Mouse (Mus musculus) MEL (cell line): ENCODE results near the gene Hira. TPM values are rescaled to one million over a fixed set of nuclear protein-coding genes. Genes with fewer than 3 reads are reported as not detected.

Source experiments
- DNase-seq: peaks from one replicate; pipeline ENCODE4 v3.0.0; 2011; ENCODE audit warnings: low read depth, low spot score
- H3K27ac ChIP-seq: 2 replicates; pipeline ENCODE4 v1.5.1; 2012; ENCODE audit warnings: low read depth, mild to moderate bottlenecking, control low read depth, low read length, moderate library complexity; ENCODE audit not compliant: control insufficient read depth
- H3K27me3 ChIP-seq, 2 experiments: fragments of 150-350 bp in 1 of 2; sonication (generic) in 1 of 2; 2 replicates each; pipeline ENCODE4 v1.6.1; 2012; ENCODE audit warnings: low read length in 2 of 2, mild to moderate bottlenecking in 2 of 2, improper control_type of control experiment in 1 of 2, moderate library complexity in 1 of 2; ENCODE audit not compliant: insufficient read depth in 2 of 2, control insufficient read depth in 1 of 2
- H3K36me3 ChIP-seq, 2 experiments: 2 replicates each; pipeline ENCODE4 v1.6.1; 2012 to 2014; ENCODE audit warnings: low read length in 2 of 2, improper control_type of control experiment in 1 of 2, inconsistent platforms in 1 of 2, mild to moderate bottlenecking in 1 of 2; ENCODE audit not compliant: insufficient read depth in 2 of 2, control insufficient read depth in 1 of 2
- H3K4me1 ChIP-seq, 2 experiments: fragments of 150-350 bp in 1 of 2; sonication (generic) in 1 of 2; 2 replicates each; pipeline ENCODE4 v1.6.1; 2012; ENCODE audit warnings: low read length in 2 of 2, improper control_type of control experiment in 1 of 2, mild to moderate bottlenecking in 1 of 2; ENCODE audit not compliant: insufficient read depth in 2 of 2, control insufficient read depth in 1 of 2
- H3K4me3 ChIP-seq, 2 experiments: fragments of 150-350 bp in 1 of 2; sonication (generic) in 1 of 2; 2 replicates each; pipeline ENCODE4 v1.5.1; 2012; ENCODE audit warnings: low read depth in 2 of 2, low read length in 2 of 2, mild to moderate bottlenecking in 2 of 2, moderate library complexity in 2 of 2, control low read depth in 1 of 2, improper control_type of control experiment in 1 of 2; ENCODE audit not compliant: control insufficient read depth in 1 of 2, insufficient read depth in 1 of 2
- H3K79me2 ChIP-seq: 2 replicates; pipeline ENCODE4 v1.6.1; 2012; ENCODE audit warnings: mild to moderate bottlenecking, low read length, moderate library complexity; ENCODE audit not compliant: control insufficient read depth, poor library complexity, insufficient read depth
- H3K9ac ChIP-seq: 2 replicates; pipeline ENCODE4 v1.6.1; 2012; ENCODE audit warnings: low read depth, mild to moderate bottlenecking, control low read depth, low read length, moderate library complexity; ENCODE audit not compliant: control insufficient read depth, poor library complexity, severe bottlenecking
- H3K9me3 ChIP-seq: fragments of 150-350 bp; sonication (generic); replicated peaks from 2 replicates; pipeline ENCODE4 v1.6.1; 2012; ENCODE audit warnings: mild to moderate bottlenecking, low read length, improper control_type of control experiment, moderate library complexity; ENCODE audit not compliant: insufficient read depth
- CTCF ChIP-seq, 3 experiments: IDR thresholded peaks in 2 of 3; conservative IDR thresholded peaks in 1 of 3; 2 replicates each; pipeline ENCODE4 v1.5.1; 2011 to 2012; ENCODE audit warnings: low read length in 3 of 3, low read depth in 2 of 3, mild to moderate bottlenecking in 2 of 3, improper control_type of control experiment in 1 of 3, inconsistent platforms in 1 of 3, mixed read lengths in 1 of 3, moderate library complexity in 1 of 3; ENCODE audit not compliant: control insufficient read depth in 1 of 3, insufficient read depth in 1 of 3, poor library complexity in 1 of 3, severe bottlenecking in 1 of 3
- ELF1 ChIP-seq: IDR thresholded peaks from 2 replicates; pipeline ENCODE4 v1.6.1; 2014; ENCODE audit warnings: low read depth, mild to moderate bottlenecking, inconsistent platforms, low read length, improper control_type of control experiment, moderate library complexity
- ETS1 ChIP-seq: IDR thresholded peaks from 2 replicates; pipeline ENCODE4 v1.6.1; 2012; ENCODE audit warnings: low read depth, mild to moderate bottlenecking, inconsistent platforms, low read length, improper control_type of control experiment, moderate library complexity
- GABPA ChIP-seq: IDR thresholded peaks from 2 replicates; pipeline ENCODE4 v1.6.1; 2012; ENCODE audit warnings: low read depth, mild to moderate bottlenecking, inconsistent platforms, low read length, improper control_type of control experiment, moderate library complexity
- GATA1 ChIP-seq: IDR thresholded peaks from 2 replicates; pipeline ENCODE4 v1.6.1; 2011; ENCODE audit warnings: low read depth, low read length, improper control_type of control experiment
- JUND ChIP-seq: IDR thresholded peaks from 2 replicates; pipeline ENCODE4 v1.6.1; 2011; ENCODE audit warnings: low read depth, mild to moderate bottlenecking, improper control_type of control experiment, low read length
- MAFK ChIP-seq: IDR thresholded peaks from 2 replicates; pipeline ENCODE4 v1.6.1; 2011; ENCODE audit warnings: low read depth, mild to moderate bottlenecking, low read length, improper control_type of control experiment, borderline replicate concordance
- MEF2A ChIP-seq: IDR thresholded peaks from 2 replicates; pipeline ENCODE4 v1.6.1; 2014; ENCODE audit warnings: low read depth, mild to moderate bottlenecking, inconsistent platforms, low read length, improper control_type of control experiment; ENCODE audit not compliant: poor library complexity, insufficient replicate concordance, severe bottlenecking; ENCODE audit errors: extremely low read depth
- MYC ChIP-seq: IDR thresholded peaks from 2 replicates; pipeline ENCODE4 v1.6.1; 2011; ENCODE audit warnings: low read depth, mild to moderate bottlenecking, low read length, improper control_type of control experiment, moderate library complexity
- NELFE ChIP-seq: IDR thresholded peaks from 2 replicates; pipeline ENCODE4 v1.6.1; 2011; ENCODE audit warnings: low read depth, low read length, improper control_type of control experiment
- POLR2A ChIP-seq, 2 experiments: IDR thresholded peaks; 2 replicates each; pipeline ENCODE4 v1.6.1; 2011 to 2012; ENCODE audit warnings: low read length in 2 of 2, mild to moderate bottlenecking in 2 of 2, control low read depth in 1 of 2, improper control_type of control experiment in 1 of 2, low read depth in 1 of 2, moderate library complexity in 1 of 2; ENCODE audit not compliant: control insufficient read depth in 1 of 2, insufficient read depth in 1 of 2, poor library complexity in 1 of 2
- POLR2AphosphoS2 ChIP-seq: IDR thresholded peaks from 2 replicates; pipeline ENCODE4 v1.6.1; 2011; ENCODE audit warnings: low read length, improper control_type of control experiment
- POLR2AphosphoS5 ChIP-seq: IDR thresholded peaks from 2 replicates; pipeline ENCODE4 v1.6.1; 2012; ENCODE audit warnings: low read depth, borderline replicate concordance, mild to moderate bottlenecking, inconsistent platforms, low read length, moderate library complexity, mixed read lengths
- RAD21 ChIP-seq: IDR thresholded peaks from 2 replicates; pipeline ENCODE4 v1.6.1; 2011; ENCODE audit warnings: mild to moderate bottlenecking, low read depth, low read length, improper control_type of control experiment
- SIN3A ChIP-seq: IDR thresholded peaks from 2 replicates; pipeline ENCODE4 v1.6.1; 2012; ENCODE audit warnings: low read length, improper control_type of control experiment, inconsistent platforms
- SMC3 ChIP-seq: IDR thresholded peaks from 2 replicates; pipeline ENCODE4 v1.6.1; 2011; ENCODE audit warnings: low read depth, low read length, improper control_type of control experiment
- TCF12 ChIP-seq: IDR thresholded peaks from 2 replicates; pipeline ENCODE4 v1.6.1; 2014; ENCODE audit warnings: low read depth, mild to moderate bottlenecking, inconsistent platforms, low read length, improper control_type of control experiment, moderate library complexity
- ZKSCAN1 ChIP-seq: IDR thresholded peaks from 2 replicates; pipeline ENCODE4 v1.6.1; 2012; ENCODE audit warnings: low read depth, mild to moderate bottlenecking, inconsistent platforms, low read length, improper control_type of control experiment, moderate library complexity
- ZMIZ1 ChIP-seq: IDR thresholded peaks from 2 replicates; pipeline ENCODE4 v1.6.1; 2012; ENCODE audit warnings: low read depth, mild to moderate bottlenecking, inconsistent platforms, low read length, improper control_type of control experiment, moderate library complexity
- polyA plus RNA-seq, 2 experiments: library from polyadenylated mRNA; stranded (reverse) in 1 of 2; unstranded in 1 of 2; fragments of >175 nt in 1 of 2; fragments of >200 nt in 1 of 2; gene quantifications; 2 replicates each; pipeline versions ENCODE4 v1.2.1 to v1.2.4; 2012; ENCODE audit warnings: low replicate concordance in 2 of 2, low read depth in 1 of 2; ENCODE audit not compliant: insufficient read length in 2 of 2, insufficient read depth in 1 of 2, missing spikeins in 1 of 2
- total RNA-seq: library from RNA; depleted of rRNA; stranded (reverse); fragments of 300-350 nt; gene quantifications from 2 replicates; pipeline ENCODE4 v1.2.3, GENCODE M21; 2012

Hira gene
- total and polyA plus RNA-seq, 3 experiments = 40.9 to 203 TPM; not detected in 1

DNA sequence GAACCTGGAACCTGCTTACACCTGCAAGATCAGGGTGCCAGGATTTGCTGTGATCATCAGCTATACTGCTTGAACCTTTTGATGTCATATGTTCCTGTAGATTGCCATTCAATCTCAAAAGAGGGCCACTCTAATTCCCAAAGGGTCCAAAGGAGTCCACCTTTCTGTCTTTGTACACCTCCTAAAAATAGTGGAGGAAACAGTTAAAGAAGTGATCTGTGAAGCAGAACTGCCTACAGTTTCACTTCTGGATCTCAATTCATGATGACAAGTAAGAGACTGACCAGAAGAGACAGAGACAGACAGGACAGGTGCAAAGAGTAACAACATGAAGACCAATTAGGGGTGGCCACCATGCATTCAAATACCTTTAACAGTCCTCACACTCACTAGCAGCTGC is 86.6 kb downstream of the Hira start:
- no peak overlapping the region for H3K27ac ChIP-seq
- H3K9me3 ChIP-seq = no peaks in the 10 kb centered on the region
- no peaks in the 10 kb centered on the region for H3K27me3 ChIP-seq
- TF ChIP-seq JUND (no peak), RAD21 (no peak), MYC (no peak), ELF1 (no peak), MAFK (no peak), POLR2AphosphoS2 (no peak), CTCF (IDR thresholded peaks at IDR 0.05 in 2 of 3, conservative IDR thresholded peaks at IDR 0.05 in 1 of 3; ENCODE audit: control insufficient read depth in 1 of 3, insufficient read depth in 1 of 3, low read depth in 2 of 3, low read length in 3 of 3, poor library complexity in 1 of 3, severe bottlenecking in 1 of 3) (no peak), TCF12 (no peak), SMC3 (no peak), POLR2AphosphoS5 (no peak)
- peaks cover 3 to 26% of the 10 kb centered on the region in 2 experiments; a peak in 3 of 4 replicates for H3K36me3 ChIP-seq
- H3K4me1 ChIP-seq = no peaks in the 10 kb centered on the region; a peak in 1 of 4 replicates
- H3K79me2 ChIP-seq = no peaks in the 10 kb centered on the region
- H3K9ac ChIP-seq = no peak overlapping the region
- no peak overlapping the region for H3K4me3 ChIP-seq
- no peak for DNase-seq

DNA sequence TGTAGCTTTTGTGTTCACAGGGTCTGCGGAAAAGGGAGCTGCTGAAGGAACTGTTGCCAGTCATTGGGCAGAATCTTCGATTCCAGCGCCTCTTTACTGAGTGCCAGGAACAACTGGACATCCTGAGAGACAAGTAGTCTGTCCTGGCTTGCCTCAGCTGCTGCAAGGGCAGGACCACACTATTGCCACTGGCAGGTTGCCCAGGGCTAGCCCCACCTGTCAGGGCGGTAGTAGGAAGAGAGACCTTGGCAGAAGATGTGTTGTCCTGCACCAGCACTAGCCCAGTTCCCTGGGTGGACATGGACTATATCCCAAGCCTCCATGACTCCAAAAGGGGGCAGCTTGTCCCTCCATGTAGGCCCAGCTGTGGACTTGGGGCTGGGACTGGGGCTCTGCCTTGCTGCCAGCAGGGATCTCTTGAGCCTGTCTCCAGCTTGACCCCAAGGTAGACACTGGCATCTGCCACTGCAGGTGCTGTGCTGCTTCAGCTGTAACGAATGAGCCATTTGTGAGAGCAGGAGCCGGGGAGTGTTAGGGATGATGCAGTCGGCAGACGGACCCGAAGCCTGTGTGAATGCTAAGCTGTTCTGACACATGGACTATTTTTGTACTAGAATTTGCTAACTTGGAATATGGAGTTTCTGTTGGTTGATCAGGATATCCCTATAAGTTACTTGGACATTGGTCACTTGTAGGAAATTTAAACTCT is 92.7 kb downstream of the Hira start:
- no peak overlapping the region for H3K4me3 ChIP-seq
- no peaks in the 10 kb centered on the region; a peak in 1 of 4 replicates for H3K4me1 ChIP-seq
- H3K9ac ChIP-seq = no peak overlapping the region
- TF ChIP-seq SIN3A (no peak), ZMIZ1 (no peak), POLR2A (IDR thresholded peaks at IDR 0.05; ENCODE audit: control insufficient read depth in 1 of 2, insufficient read depth in 1 of 2, low read depth in 1 of 2, low read length in 2 of 2, poor library complexity in 1 of 2) (no peak), GABPA (no peak), ELF1 (no peak), ZKSCAN1 (no peak), ETS1 (no peak), GATA1 (no peak), NELFE (no peak), MEF2A (no peak), TCF12 (no peak)
- H3K79me2 ChIP-seq = no peaks in the 10 kb centered on the region
- no peaks in the 10 kb centered on the region for H3K27me3 ChIP-seq
- H3K27ac ChIP-seq = no peak overlapping the region
- H3K36me3 ChIP-seq = peaks cover 3 to 11% of the 10 kb centered on the region in 2 experiments; a peak in 3 of 4 replicates
- no peaks in the 10 kb centered on the region for H3K9me3 ChIP-seq
- DNase-seq = no peak
